Mouse (Mus musculus): ENCODE measurements around the gene Zfyve21.

The Zfyve21 gene

GRCm38 (mm10) chr12:111813766-111814617, at the start of gene Zfyve21, which contains the start of gene Xrcc3:
TSS of gene Zfyve21 (plus strand) at chr12:111814170.
TSS of gene Xrcc3 (minus strand) at chr12:111813873.
- peak; percentile 99 for DNase-seq

- peak; percentile 55 for DNase-seq
Measured at GRCm38 (mm10) chr12:111766313-111767236, 47.4 kb upstream of the Zfyve21 start.

- DNase-seq: no peak
Measured at GRCm38 (mm10) chr12:111768322-111768928, 45.5 kb upstream of the Zfyve21 start.

DNA sequence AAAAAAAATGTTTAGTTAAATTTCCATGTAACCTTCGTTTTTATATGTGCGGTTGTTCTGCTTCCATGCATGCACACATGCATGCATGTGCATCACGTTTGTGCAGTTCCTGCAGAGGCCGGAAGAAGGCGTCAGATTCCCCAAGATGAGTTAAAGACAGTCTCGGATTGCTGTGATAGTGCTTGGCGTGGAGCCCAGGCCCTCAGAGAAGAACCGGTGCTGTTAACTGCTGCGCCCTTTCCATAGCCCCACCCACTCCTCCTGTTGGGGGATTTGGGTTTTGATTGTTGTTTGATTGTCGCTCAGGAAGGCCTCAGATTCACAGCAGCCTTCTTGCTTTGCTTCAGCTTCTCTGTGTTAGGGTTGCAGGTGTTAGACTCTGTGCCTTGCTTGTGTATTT, 44.7 kb upstream of the Zfyve21 start:
- DNase-seq: peak; percentile 89

- no peak for DNase-seq
Measured at GRCm38 (mm10) chr12:111769816-111770577, 44.0 kb upstream of the Zfyve21 start.

GRCm38 (mm10) chr12:111770651-111771050, 43.3 kb upstream of the Zfyve21 start:
- DNase-seq: no peak

DNA sequence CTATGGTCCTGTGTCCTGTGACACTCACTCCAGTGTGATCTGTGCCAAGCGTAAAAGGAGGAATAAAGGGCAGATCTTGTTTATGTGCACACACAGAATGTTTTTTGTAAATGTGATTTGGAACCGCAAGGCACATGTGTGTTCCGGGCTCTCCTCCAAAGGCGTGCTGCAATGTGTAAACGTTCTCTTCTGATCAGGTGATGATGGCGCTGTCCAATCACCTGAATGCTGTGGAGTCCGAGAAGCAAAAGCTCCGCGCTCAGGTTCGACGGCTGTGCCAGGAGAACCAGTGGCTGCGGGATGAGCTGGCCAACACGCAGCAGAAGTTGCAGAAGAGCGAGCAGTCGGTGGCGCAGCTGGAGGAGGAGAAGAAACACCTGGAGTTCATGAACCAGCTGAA, 39.8 kb upstream of the Zfyve21 start:
- DNase-seq: no peak

GRCm38 (mm10) chr12:111774845-111775244, 39.1 kb upstream of the Zfyve21 start:
- no peak for DNase-seq

GRCm38 (mm10) chr12:111777919-111778318, 36.1 kb upstream of the Zfyve21 start:
- no peak for DNase-seq

DNA sequence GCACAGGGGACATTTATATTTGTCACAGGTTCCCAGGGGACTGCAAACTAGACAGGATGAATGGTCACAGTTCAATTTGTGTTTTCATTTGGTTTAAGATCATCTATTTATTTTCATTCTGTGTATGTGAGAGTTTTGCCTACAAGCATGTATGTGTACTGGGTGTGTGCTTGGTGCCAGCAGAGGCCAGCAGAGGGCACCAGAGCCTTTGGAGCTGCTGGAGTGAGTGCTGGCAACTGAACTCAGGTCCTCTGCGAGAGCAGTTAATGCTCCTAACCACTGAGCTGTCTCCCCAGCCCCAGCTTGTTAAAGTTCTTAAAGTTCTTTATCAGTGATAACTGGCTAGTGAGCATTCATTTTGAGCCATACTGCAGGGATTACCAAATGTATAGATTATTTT, 34.4 kb upstream of the Zfyve21 start:
- no peak for DNase-seq

GRCm38 (mm10) chr12:111785174-111785573, 28.8 kb upstream of the Zfyve21 start:
- no peak for DNase-seq

GRCm38 (mm10) chr12:111787015-111787414, 27.0 kb upstream of the Zfyve21 start:
- no peak for DNase-seq

DNA sequence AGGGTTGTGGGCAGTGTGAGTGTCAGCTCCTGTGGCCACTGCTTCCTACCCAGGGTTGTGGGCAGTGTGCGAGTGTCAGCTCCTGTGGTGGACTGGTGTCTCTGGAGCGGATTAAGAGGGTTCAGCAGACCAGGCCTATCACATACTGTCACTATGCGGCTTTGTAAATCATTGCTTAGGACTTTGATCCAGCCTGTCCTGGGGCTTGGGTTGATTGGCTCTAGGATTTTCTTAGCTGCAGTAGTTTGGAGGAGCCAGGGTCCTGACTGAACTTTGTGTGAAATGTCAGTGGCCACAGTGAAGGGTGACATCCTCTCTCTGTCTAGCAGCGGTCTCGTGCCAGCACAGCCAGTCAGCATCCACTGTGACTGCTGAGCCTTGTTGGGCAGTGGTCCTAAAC, 23.9 kb upstream of the Zfyve21 start:
- no peak for DNase-seq

- no peak for DNase-seq
Measured at GRCm38 (mm10) chr12:111790631-111791030, 23.3 kb upstream of the Zfyve21 start.

DNA sequence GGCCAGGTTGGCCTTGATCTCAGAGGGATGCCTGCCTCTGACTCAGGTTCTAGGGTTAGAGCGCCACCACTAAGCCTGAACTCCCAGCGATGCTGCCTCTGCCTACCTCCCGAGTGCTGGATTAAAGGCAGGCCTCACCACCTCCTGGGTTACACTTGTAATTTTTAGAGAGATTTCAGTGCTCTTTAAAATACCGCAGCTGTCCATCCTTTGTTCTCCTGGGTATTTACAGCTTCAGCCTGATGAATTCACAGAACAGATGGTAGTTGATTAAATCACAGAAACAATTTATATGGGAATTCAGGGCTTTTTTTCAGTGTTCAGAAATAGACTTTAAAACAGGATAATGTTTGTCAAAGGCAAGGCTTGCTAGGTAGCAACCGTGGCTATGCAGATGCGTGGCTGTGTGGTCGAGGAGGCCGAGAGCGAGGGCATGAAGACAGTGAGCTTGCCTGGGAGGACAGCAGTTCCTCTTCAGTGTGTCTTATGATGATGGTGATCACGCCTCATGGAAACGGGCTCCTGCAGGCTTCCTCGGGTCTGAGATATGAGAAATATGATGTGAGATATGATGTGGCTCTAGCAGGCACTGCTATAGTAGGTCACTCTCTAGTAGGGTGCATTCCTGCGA, 22.4 kb upstream of the Zfyve21 start:
- no peak for DNase-seq

- DNase-seq: no peak
Measured at GRCm38 (mm10) chr12:111794102-111794501, 19.9 kb upstream of the Zfyve21 start.

DNA sequence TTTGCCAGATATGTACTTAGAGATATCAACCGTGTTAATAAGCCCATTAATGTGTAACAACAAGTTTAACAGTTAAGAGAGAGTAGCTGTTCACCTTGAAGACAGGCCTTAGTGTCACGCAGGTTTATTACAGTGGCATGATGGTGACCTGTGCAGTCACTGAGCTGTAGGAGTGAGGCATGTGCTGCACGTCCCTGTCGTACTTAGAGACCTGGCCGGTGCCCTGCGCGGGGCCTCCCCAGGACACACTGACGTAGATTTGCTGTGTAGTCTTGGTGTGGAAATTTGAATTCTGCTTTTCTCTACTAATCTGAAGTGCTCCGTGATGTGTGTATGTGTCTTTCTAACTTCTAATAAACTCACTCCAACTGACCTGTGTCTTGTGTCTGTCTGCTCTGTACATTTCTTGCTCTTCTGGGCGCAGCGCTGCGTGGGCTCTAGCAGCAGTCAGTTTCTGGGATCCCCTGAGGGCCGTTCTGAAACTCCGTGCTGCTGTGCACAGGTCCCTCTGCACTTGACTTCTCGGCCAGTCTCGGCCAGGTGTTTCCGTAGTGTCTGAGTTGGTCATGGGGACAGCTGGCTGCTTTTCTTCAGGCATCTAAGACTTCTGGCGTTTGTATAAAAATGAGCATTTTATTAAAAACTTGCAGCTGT, 19.3 kb upstream of the Zfyve21 start:
- no peak for DNase-seq

DNA sequence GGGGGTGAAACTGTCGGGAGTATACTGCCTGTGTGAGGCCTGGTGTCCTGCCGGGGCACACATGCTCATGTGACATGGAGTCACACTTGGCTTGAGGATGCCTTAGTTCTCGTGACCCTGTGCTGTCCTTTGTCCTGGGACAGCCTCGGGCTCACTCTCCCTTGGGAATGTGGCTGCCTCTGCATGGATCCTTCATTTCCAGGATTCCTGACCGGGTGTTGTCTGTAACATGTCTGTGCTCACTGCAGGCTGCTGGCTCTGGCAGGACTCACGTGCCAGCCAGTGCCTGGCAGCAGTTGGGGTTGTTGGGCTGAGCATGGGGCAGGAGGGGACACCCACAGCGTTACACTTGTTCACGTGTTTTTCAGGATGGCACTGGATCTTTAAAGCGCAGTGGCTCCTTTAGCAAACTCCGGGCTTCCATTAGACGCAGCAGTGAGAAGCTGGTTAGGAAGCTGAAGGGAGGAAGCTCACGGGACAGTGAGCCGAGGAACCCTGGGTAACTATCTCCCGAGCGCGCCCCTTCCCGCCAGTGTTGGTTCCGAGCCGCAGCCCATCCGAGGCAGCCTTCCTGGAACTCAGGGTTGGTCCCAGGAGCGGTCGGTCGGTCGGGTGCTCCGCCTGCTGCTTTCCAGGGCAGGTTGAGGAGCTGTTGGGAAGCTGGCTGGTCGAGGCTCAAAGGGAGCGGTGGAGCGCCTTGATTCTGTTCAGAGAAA, 18.6 kb upstream of the Zfyve21 start:
- peak; percentile 56 for DNase-seq

DNA sequence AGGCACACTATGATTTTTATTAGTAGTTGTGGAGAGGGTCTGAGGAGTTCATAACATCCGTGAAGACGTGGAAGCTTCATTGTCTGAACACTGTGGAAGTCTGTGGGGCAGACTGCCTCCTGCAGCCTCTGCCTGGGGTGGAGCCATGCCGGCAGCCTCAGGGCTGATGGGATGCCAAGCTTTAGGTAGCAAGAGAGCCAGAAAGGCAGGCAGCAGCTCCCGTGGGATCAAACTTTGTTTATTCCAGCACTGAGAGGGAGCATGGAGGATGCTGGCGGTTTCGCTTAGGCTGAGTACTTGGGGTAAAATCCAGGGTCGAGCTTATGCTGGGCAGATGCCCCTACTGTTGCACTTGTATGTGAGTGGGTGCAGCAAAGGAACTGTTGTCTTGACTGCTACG, 16.7 kb upstream of the Zfyve21 start:
- no peak for DNase-seq

- DNase-seq: no peak
Measured at GRCm38 (mm10) chr12:111798493-111798892, 15.5 kb upstream of the Zfyve21 start.

Measured in lung, postnatal 10 days (tissue).